Mouse (Mus musculus) left cerebral cortex, adult 6 months (tissue): ENCODE measurements around the gene Epb41l4b. TPM values are rescaled to one million over a fixed set of nuclear protein-coding genes. Genes with fewer than 3 reads are reported as not detected.

ENCODE experiments used
- long read RNA-seq, 2 experiments: library from polyadenylated mRNA; unstranded; transcript quantifications; one replicate each; pipeline ENCODE4 v2.0.0; 2019 to 2020
- polyA plus RNA-seq: library from polyadenylated mRNA; unstranded; fragments of <200 nt; fragmentation: Nextera tagmentation; gene quantifications from 2 replicates; pipeline ENCODE4 v1.2.3, GENCODE M21; 2021

Epb41l4b gene
- polyA plus RNA-seq = 1.9 and 2.6 TPM in 2 replicates
- long read RNA-seq, experiment 1, partial matches to known transcripts = 9 of 28 reads
- long read RNA-seq, experiment 1, other reads (novel, unspliced or antisense) = 19 of 28 reads
- long read RNA-seq, experiment 2, partial matches to known transcripts = 1 of 7 reads
- long read RNA-seq, experiment 2, other reads (novel, unspliced or antisense) = 6 of 7 reads

GRCm38 (mm10) chr4:57143026-57143937 is at the start of gene Epb41l4b:
Gene Epb41l4b, minus strand, starts transcription at chr4:57143437.

DNA sequence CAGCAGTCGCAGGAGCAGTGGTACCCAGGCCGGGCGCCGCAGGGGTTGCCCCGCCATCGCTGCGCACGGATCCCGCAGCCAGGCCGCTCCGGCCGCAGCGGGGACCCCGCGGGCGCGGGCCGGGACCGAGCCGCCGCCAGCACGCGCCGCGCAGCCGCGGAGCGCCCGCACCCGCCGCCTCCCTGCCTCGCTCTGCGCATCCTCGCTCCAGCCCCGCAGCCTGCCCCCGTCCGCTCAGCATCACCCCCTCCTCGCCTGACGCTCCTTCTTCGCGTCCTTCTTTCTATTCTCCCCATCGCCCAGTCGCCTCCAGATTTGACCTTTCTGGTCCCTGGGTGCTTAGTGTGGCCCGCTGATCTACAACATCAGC is 153.0 kb downstream of the Epb41l4b start, which contains the start of gene Frrs1l:
TSS of gene Frrs1l (minus strand) at position 177 of the 370 bp plus-strand sequence.

DNA sequence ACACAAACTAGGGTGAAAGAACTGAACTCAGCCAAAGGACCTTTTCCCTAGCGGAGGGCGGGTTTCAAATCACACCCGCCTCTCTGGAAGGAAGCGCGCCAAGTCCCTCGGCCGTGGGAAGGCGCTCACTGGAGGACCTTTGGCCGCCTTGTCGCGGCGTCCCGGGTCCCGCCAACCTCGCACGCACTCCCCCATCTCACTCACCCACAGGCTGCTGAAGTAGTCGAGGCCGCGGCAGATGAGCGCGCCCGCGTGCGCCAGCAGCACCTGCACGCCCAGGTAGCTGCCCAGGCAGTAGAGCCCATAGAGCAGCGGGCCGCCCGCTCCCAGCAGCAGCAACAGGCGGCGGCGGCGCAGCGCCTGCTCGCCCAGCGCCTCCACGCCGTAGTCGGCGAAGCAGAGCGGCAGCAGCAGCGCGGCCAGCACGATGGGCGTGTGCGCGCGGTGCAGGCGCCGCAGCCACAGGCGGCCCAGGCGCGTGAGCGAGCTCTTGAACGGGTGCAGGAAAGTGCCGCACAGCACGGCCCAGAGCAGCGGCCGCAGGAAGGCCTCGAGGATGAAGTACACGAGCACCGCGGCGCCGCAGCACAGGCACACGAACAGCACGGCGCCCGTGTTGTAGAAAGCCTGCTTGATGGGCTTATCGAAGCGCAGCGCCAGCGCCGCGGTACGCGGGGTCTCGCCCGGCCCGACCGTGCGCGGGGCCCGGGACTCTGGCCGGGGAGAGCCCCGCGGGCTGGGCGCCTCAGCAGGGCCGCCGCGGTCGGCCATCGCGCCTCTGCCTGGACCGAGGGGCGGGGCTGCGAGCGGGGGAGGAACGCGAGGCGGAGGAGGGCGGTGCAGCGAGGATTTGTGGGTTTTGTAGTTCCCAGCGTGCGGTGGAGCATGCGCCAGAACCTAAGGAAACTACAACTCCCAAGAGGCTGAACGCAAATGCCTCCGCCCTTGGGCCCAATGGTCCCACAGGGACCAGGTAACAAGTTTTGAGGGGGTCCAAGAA is 196.3 kb downstream of the Epb41l4b start, which contains the start of gene Tmem245:
TSS of gene Tmem245 (minus strand) at position 797 of the 1,000 bp plus-strand sequence.

Other genes starting within 250 kb of the Epb41l4b start
- 3.3 and 7.9 TPM in 2 replicates for gene Tmem245, start 196.0 kb downstream of the Epb41l4b start, polyA plus RNA-seq
- gene Frrs1l, start 153.0 kb downstream of the Epb41l4b start, polyA plus RNA-seq = 27.0 and 37.6 TPM in 2 replicates
- gene Ptpn3, start 158.4 kb upstream of the Epb41l4b start, polyA plus RNA-seq = 10.2 and 14.0 TPM in 2 replicates